Mouse (Mus musculus) heart, embryonic 16.5 days (tissue): ENCODE measurements around the gene Golga5. TPM values are rescaled to one million over a fixed set of nuclear protein-coding genes. Genes with fewer than 3 reads are reported as not detected.

Source experiments
- ATAC-seq: fragments of 200-750 bp; cut with Nextera tagmentation; replicated peaks from 2 replicates; pipeline ENCODE4 v1.8.0; 2017; ENCODE audit warnings: moderate number of reproducible peaks; ENCODE audit not compliant: insufficient read depth, low FRiP score; ENCODE audit errors: extremely low read depth
- H3K27ac ChIP-seq: fragments of 300-500 bp; sonication (generic); 2 replicates; pipeline ENCODE4 v1.5.1; 2014; ENCODE audit warnings: mild to moderate bottlenecking, low read length, control low read depth, moderate library complexity
- H3K27me3 ChIP-seq: fragments of 300-500 bp; sonication (generic); 2 replicates; pipeline ENCODE4 v1.6.1; 2014; ENCODE audit warnings: low read length, mixed read lengths; ENCODE audit not compliant: control insufficient read depth, insufficient read depth
- H3K36me3 ChIP-seq: fragments of 300-500 bp; sonication (generic); 2 replicates; pipeline ENCODE4 v1.6.1; 2014; ENCODE audit not compliant: control insufficient read depth, insufficient read depth
- H3K4me1 ChIP-seq: fragments of 300-500 bp; sonication (generic); 2 replicates; pipeline ENCODE4 v1.6.1; 2014; ENCODE audit warnings: low read length, mixed read lengths; ENCODE audit not compliant: control insufficient read depth, insufficient read depth
- H3K4me2 ChIP-seq: fragments of 300-500 bp; sonication (generic); 2 replicates; pipeline ENCODE4 v1.6.1; 2014; ENCODE audit warnings: low read depth, mild to moderate bottlenecking, control low read depth, low read length
- H3K4me3 ChIP-seq: fragments of 300-500 bp; sonication (generic); 2 replicates; pipeline ENCODE4 v1.5.1; 2014; ENCODE audit warnings: mild to moderate bottlenecking, control low read depth, low read length
- H3K9ac ChIP-seq: fragments of 300-500 bp; sonication (generic); 2 replicates; pipeline ENCODE4 v1.6.1; 2014; ENCODE audit warnings: low read length, control low read depth
- H3K9me3 ChIP-seq: fragments of 300-500 bp; sonication (generic); replicated peaks from 2 replicates; pipeline ENCODE4 v1.6.1; 2016; ENCODE audit warnings: low read length; ENCODE audit not compliant: control insufficient read depth
- WGBS: fragments of 180-500 bp; shearing (Covaris S2); extraction: QIAGEN DNeasy Blood & Tissue Kit; methylation state at CpG from one replicate; pipeline ENCODE4 v1.1.7; 2014; 5-methylcytosine and 5-hydroxymethylcytosine counted together
- polyA plus RNA-seq: library from polyadenylated mRNA; unstranded; fragments of >200 nt; fragmentation: Nextera tagmentation; extraction: Ambion mirVana; gene quantifications from 2 replicates; pipeline ENCODE4 v1.2.1, GENCODE M21; 2015

The Golga5 gene
- polyA plus RNA-seq, 1 experiment from 2014 or later, result 26.7 TPM

DNA sequence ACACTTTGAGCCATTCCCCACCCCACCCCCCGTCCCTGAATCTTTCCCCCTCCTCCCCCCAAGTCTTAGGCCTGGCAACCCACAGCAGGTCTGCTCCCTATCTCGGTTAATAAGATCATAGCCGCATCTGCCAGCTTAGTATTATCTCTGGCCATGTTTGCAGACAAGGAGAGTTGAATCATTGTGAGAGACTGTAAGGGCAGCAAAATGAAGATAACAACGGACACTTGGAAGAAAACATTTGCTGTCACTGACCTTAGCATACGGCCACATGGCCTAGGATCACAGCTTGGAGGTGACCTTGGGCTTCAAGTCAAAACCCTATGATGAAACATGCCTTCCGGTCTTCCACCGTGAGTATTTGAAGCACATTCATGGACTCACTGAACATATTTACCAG, 28.4 kb upstream of the Golga5 start:
- Histone ChIP-seq H3K9ac (no peak overlapping the region), H3K27me3 (no peaks in the 10 kb centered on the region), H3K4me2 (no peak overlapping the region), H3K36me3 (no peaks in the 10 kb centered on the region), H3K4me1 (peaks cover 10% of the 10 kb centered on the region), H3K27ac (no peak overlapping the region), H3K4me3 (no peak overlapping the region), H3K9me3 (no peaks in the 10 kb centered on the region)
- WGBS, result 74% methylated on average over 7 of the region's 7 CpGs
- ATAC-seq, result no peak

DNA sequence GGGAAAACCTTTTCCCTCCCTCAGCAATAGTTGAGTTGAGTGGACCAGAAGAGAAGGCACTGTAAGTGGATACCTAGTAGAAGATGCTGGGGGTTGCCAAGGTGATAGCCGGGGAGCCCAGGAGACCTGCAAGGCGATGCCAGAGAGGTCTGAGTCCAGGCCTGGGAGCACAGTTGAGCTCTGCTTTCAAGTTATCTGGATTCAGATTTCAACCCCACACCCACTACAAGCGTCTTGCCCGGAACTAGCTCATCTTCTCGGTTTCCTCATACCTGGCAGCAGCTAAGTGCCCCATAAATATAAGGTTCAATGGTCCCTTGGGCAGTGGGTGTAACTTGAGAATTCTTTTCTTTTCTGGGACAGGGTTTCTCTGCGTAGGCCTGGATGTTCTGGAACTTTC, 27.8 kb upstream of the Golga5 start:
- WGBS, result 85% methylated on average over 6 of the region's 6 CpGs
- H3K9ac ChIP-seq, result no peak overlapping the region
- H3K4me1 ChIP-seq, result peaks cover 10% of the 10 kb centered on the region
- H3K9me3 ChIP-seq, result no peaks in the 10 kb centered on the region
- H3K36me3 ChIP-seq, result no peaks in the 10 kb centered on the region
- no peak overlapping the region for H3K4me3 ChIP-seq
- H3K4me2 ChIP-seq, result no peak overlapping the region
- no peak overlapping the region for H3K27ac ChIP-seq
- H3K27me3 ChIP-seq, result no peaks in the 10 kb centered on the region
- ATAC-seq, result no peak

DNA sequence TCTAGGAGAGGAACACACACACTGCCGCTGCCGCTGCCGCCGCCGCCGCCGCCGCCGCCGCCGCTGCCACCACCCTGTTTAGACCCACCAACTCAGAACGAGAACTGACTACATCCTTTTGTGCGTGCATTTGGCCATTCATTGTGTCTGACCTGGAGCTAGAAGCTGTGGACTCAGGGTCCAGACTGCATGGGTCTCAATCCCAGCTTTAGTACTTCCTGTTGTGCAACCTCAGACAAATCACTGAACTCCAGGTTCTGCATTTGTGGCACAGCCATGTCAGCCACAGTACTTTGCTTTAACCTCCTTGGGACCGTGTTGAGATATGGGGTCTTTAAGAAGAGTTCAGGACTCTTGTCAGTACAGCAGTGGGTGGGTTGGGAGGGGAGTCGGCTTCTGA, 26.3 kb upstream of the Golga5 start:
- H3K27me3 ChIP-seq, result no peaks in the 10 kb centered on the region
- H3K36me3 ChIP-seq, result no peaks in the 10 kb centered on the region
- peaks cover 5% of the 10 kb centered on the region for H3K4me1 ChIP-seq
- no peak for ATAC-seq
- 82% methylated on average over 15 of the region's 15 CpGs for WGBS
- H3K9ac ChIP-seq, result no peak overlapping the region
- H3K4me3 ChIP-seq, result no peak overlapping the region
- H3K4me2 ChIP-seq, result no peak overlapping the region
- H3K27ac ChIP-seq, result no peak overlapping the region
- no peaks in the 10 kb centered on the region for H3K9me3 ChIP-seq

DNA sequence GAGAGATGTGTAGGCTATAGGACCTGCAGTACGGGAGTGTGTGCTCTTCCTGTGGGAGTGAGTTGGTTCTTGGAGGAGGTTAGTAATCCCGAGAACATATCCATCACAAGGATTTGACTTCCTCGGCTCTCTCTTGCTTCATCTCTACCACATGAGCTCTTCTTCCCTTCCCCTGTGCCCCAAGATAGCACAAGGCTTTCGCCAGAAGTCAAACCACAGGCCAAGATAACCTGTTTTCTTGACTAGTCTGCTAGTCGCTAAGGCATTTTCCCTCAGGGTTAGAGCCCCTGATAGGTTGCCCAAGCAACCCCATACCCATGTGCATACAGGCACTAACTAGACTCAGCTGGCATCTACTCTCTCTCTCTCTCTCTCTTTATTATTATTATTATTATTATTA, 25.3 kb upstream of the Golga5 start:
- Histone ChIP-seq H3K27ac (no peak overlapping the region), H3K27me3 (no peaks in the 10 kb centered on the region), H3K9ac (no peak overlapping the region), H3K4me1 (peaks cover 2% of the 10 kb centered on the region), H3K9me3 (no peaks in the 10 kb centered on the region), H3K36me3 (no peaks in the 10 kb centered on the region), H3K4me3 (no peak overlapping the region), H3K4me2 (no peak overlapping the region)
- 71% methylated on average over 5 of the region's 5 CpGs for WGBS
- no peak for ATAC-seq

DNA sequence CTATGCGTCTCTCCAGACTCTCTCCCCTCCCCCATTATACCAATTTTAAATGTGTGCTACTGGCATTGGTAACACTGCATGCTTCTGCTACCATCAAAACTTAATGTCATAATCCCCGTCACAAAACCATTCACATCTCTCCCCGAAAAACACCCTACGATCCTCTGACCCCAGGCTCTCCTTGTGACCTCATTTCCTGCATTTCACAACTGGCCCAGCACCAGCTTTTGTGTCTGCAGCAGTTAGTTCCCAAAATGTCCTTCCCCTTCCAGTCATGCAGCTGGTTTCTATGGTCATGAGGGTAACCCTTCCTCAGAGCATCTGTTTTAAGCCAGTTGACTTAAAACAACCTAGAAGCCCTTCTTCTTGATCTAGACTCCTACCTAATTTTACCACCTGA, 23.5 kb upstream of the Golga5 start:
- Histone ChIP-seq H3K4me2 (no peak overlapping the region), H3K4me3 (no peak overlapping the region), H3K4me1 (no peaks in the 10 kb centered on the region), H3K36me3 (no peaks in the 10 kb centered on the region), H3K9ac (no peak overlapping the region), H3K27me3 (no peaks in the 10 kb centered on the region), H3K9me3 (no peaks in the 10 kb centered on the region), H3K27ac (no peak overlapping the region)
- WGBS, result 67% methylated on average over 4 of the region's 4 CpGs
- ATAC-seq, result no peak

DNA sequence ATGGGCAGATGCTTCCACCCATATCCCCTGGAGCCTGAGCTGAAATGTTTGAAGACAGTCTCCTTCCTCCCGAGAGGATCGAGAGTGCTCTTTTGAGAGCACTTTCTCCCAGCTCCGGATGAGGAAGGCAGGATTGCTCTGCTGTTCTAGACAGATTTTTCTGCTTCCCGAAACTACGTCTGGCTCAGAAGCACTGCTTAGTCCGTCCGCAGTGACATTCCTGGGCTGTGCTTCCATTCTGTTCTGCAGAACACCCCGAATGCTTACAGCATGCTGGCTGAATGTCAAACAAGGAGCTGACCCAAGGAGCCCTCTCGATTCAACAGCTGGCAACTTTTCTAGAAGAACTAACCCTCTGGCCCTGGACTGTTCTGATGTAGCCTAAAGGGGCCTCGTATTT, 18.5 kb upstream of the Golga5 start:
- Histone ChIP-seq H3K27ac (peak overlapping the region; percentile 33; the same call in 1 of the 2 replicates), H3K9me3 (no peaks in the 10 kb centered on the region), H3K4me3 (no peak overlapping the region), H3K27me3 (no peaks in the 10 kb centered on the region), H3K4me1 (no peaks in the 10 kb centered on the region; the same call in 1 of the 2 replicates), H3K4me2 (0 out of 2 replicates have a peak overlapping the region, but pooled peaks have one; percentile 9), H3K9ac (no peak overlapping the region), H3K36me3 (no peaks in the 10 kb centered on the region)
- ATAC-seq, result 0 out of 2 replicates have a peak, but pooled peaks have one; percentile 37
- WGBS, result 37% methylated on average over 10 of the region's 10 CpGs

DNA sequence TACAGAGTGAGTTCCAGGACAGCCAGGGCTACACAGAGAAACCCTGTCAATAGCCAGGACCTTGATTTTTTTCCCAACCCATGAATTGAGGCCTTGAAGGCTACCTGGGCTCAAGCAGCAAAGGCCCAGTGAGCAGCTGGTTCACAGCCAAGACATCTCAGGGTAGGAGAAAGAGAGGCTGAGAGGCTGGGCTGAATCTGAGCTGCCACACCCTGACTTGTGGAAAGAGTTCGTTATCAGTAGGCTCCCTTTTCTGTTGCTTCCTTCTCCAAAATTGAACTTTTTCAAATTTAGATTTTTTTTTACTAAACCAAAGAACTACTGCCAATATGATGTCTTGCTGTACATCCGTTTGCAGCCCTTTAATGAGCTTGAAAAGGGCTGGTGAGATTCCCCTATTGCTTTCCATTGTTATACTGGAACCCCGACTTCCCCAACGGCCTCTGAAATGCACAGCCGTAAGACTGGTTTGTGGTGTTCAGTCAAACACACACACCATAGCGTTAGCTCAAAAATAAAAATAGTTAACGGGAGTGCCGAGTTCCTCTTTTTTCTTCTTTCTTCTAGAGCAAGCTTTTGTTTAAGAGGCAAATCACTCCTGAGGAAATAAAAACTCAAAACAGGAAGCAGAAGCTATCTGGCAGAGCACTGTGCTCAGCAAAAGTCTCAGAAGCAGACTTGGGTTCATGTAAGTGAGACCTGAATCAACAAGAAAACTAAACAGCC, 17.6 kb upstream of the Golga5 start:
- no peaks in the 10 kb centered on the region; the same call in 1 of the 2 replicates for H3K4me1 ChIP-seq
- ATAC-seq, result no peak
- H3K9me3 ChIP-seq, result no peaks in the 10 kb centered on the region
- no peak overlapping the region for H3K4me2 ChIP-seq
- no peaks in the 10 kb centered on the region for H3K27me3 ChIP-seq
- no peak overlapping the region for H3K4me3 ChIP-seq
- H3K36me3 ChIP-seq, result no peaks in the 10 kb centered on the region
- no peak overlapping the region for H3K27ac ChIP-seq
- whole genome bisulfite sequencing, result 61% methylated on average over 8 of the region's 8 CpGs
- H3K9ac ChIP-seq, result no peak overlapping the region

DNA sequence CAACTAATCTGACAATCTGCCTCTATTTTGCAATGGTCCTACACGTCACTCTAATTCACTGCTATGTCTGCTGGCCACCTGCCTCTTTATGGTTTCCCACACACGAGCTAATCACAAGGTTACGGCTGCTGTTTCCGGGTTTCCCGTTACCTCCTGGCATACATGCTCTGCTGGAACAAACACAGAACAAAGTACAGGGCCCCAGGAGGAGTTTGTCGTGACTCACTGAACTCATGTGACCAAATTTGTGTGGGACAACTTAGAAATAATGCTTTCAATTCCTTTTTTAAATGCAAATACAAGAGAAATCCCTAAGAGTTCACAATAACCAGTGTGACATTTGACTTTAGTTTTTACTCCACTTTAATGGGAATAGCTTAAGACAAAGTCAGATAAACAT, 15.4 kb upstream of the Golga5 start:
- Histone ChIP-seq H3K27me3 (no peaks in the 10 kb centered on the region), H3K4me3 (no peak overlapping the region), H3K27ac (no peak overlapping the region), H3K4me2 (no peak overlapping the region), H3K36me3 (no peaks in the 10 kb centered on the region), H3K9me3 (no peaks in the 10 kb centered on the region), H3K4me1 (no peaks in the 10 kb centered on the region; the same call in 1 of the 2 replicates), H3K9ac (no peak overlapping the region)
- 31% methylated on average over 6 of the region's 6 CpGs for WGBS
- ATAC-seq, result no peak

DNA sequence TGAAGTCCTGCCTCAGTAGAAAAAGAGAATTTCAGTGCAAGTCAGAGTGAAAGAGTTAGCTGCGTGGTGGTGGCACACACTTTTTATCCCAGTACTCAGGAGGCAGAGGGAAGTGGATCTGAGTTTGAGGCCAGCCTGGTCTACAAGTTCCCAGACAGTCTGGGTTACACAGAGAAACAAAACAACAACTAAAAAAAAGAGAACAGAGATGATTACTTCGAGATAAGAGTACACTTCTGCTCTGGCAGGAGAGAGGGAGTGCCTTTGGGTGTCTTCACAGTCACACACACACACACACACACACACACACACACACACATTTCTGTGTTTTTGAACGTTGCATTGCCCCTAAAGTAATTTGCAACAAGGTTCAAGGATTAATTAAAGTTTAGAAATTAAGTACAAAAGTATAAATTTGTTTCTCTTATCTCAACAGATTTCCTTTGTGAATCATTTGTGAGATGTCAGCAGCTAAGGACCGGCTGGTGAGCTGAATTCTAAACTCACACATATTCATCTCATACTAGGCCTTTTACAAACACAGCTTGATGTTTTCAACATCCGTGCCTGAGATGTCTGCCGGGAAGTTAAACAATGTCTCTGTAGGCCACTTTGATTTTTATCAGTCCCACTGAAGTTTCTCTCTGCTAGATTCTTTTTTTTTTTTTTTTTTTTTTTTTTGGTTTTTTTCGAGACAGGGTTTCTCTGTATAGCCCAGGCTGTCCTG, 12.3 kb upstream of the Golga5 start:
- Histone ChIP-seq H3K9me3 (no peaks in the 10 kb centered on the region), H3K27me3 (no peaks in the 10 kb centered on the region), H3K27ac (no peak overlapping the region), H3K9ac (no peak overlapping the region), H3K36me3 (no peaks in the 10 kb centered on the region), H3K4me3 (no peak overlapping the region), H3K4me1 (no peaks in the 10 kb centered on the region), H3K4me2 (no peak overlapping the region)
- WGBS, result 50% methylated on average over 7 of the region's 7 CpGs
- no peak for ATAC-seq
